Mouse (Mus musculus) ZHBTc4 (cell line): Measurements from ENCODE around the gene Cbx4.
A peak's percentile ranks its signal among the peaks of the same experiment; 100 is the strongest.

ENCODE experiments used
- DNase-seq: peaks from one replicate; pipeline ENCODE4 v3.0.0-alpha.2; 2011; ENCODE audit warnings: low read depth, low spot score

The Cbx4 gene

DNA sequence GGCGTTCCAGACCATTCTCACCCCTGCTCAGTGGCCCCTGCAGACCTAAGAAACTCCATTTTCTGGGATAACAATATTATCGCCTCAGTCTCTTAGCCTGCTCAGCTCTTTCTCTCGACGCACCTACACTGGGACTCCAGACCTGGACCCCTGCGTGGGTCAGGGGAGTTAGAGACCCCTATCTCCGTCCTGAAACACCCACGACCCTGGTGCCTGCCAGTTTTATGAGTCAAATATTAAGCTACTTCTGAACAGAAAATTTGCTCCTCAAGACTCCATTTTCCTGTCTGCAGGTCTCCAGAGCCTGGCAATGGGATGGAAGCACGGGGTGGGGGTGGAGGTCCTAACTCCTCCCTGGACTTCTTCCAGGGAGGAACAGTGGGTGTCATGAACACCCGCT lies 28.7 kb downstream of the Cbx4 start:
- no peak for DNase-seq

DNA sequence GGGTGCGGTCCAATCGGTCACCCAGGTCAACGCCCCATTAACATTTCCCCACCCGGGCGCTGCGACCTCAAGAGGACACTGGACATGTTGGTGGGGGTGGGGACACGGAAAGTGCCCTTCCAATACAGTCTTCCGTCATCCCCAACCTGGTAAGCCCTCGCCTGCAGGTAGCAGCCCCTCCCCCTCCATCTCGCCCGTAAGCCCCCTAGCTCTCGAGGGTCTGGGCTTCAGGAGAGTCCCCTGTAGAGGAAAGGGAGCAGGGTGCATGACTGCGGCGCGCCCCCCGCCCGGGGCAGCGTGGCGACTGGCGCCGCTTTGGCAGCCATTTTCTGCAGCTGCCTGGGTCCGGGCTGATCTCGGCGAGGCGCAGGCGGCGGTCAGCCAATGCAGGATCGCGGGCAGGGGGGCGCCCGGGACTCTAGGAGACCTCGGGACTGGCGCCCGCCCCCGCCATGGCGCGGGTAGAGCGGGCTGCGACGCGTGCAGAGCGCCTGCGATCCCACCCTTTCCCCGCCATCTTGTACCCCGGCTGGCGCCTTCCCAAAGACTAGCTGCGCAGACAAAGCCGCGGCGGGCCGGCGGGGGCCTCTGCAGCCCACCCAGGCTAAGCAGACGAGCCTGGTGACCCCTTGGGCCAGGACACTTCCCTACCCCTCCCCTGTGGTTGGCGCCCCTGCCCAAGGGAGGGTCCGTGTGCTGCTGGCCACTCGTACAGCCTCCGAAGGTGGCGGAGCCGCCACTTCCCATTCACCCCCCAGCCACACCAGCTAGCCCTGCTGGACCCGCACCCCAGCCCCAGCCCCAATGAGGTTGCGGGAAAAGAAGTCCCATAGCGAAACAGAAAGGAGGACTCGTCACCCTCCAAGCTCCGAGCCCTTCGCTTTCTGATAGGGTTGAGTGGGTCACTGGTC lies 29.5 kb downstream of the Cbx4 start:
- DNase-seq: peak; percentile 62

DNA sequence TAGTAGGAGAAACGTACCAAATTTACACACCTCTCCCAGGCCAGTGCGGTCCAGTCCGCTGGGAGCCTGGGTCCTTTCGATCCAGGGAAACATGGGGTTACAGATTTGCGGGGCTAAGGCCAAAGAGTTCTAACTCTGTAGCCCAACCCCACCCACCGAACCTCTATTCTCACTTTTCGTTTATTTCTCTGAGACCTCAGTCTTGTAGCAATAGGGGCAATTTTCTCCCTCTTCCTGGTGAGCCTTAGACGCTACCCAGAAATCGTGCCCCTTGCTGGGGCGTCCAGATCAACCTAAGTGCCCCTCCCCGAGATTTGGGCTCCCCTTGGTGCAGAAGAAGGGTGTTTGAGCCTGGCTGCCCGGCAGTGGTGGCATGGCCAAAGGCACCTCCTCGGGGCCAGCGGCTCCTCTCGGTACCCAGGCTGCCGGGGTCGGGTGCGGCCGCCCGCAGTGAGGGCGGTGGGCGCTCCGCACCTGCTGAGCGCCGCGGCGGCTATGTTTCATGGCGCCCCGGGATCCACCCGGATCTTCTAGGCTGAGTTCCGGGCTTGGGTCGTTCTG lies 30.4 kb downstream of the Cbx4 start:
- no peak for DNase-seq

DNA sequence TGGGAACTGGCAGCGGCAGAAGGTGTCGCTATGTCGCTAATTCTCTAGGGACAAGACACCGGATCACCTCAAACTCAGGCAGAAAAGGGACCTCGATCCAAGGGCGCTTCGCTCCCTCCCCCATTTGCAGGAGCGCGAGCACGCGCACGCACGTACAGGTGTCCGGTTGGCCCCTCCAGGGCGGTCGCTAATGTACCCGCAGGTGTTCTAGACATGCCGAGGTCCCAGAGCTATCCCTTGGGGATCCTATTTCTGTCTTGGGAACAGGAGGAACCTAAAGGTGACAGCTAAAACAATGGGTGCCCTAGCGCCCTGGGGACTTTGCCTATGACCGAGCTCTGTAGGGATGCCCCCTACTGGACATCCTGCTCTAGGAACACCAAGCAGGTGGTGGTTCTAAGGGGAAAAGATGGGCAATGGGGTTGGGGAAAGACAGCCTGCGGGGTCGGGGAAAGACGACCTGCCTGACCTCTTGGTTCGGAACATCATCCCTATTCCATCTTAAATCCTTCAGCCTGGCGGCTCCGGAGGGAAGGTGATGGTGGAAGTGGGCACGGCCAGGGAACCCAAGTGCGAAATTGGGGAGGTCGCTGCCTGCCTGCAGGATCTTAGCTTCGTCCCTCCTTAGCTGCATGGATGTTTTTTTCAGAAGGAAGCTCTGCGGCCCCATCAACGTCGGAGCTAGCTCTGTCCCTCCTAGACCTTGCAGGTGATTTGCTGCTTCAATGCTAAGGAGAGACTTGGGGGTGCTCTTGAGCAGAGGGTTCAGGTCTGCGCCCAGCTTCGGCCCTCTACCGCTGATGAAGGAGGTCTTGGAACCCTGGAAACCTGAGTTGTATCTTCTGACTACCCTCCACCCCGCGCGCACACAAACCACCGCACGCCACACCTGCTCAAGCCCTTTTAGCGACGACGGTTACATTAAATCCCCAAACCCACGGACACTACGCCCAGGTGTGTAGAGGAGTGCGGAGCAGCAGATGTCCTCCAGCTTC lies 31.4 kb downstream of the Cbx4 start:
- peak; percentile 63 for DNase-seq

DNA sequence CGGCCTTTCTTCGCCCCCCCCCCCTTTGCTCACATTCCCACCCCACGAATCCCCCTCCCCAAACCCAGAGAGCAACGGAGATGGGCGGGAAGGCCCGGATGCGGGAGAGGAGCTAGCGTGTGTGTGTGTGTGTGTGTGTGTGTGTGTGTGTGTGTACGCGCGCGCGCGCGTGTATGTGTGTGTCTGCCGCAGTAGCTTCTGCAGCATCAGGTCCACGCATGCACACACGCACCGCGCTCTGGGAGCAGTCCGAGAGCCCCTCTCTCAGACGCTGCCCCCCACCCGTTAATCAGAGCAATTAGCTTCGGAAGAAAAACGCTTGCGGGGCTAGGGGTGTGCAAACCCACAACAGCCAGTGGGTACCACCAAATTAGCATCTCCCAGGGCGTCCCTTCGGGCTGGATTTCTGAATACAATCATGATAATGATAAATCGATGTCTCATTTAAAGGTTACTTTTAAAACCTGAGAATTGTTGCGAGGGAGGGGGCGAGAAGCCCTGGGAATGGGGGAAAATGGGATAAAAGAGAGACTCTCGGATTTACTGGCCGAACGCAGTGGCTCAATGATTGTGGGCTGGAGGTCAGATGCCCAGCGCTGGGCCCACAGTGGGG lies 32.2 kb downstream of the Cbx4 start:
- DNase-seq: peak; percentile 36

DNA sequence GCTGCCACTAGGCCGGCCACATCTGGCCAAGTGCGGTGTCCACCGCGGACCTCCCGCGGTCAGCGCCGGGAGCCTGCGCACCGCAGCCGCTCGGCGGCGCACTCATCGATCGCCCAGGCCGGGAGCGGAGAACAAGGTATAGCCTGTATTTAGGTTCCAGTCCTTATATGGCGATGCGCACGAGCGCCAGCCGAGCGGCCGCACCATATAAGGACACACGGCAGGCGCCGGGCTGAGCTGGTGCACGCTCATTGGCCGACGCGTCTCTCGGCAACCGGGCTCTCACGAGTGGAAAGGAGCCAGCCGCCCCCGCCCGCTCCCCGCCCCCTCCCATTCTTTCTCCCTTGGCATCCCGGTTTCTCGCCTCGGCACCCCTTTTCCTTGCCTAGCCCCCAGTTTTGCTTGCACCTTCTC lies 32.8 kb downstream of the Cbx4 start:
- peak; percentile 96 for DNase-seq

DNA sequence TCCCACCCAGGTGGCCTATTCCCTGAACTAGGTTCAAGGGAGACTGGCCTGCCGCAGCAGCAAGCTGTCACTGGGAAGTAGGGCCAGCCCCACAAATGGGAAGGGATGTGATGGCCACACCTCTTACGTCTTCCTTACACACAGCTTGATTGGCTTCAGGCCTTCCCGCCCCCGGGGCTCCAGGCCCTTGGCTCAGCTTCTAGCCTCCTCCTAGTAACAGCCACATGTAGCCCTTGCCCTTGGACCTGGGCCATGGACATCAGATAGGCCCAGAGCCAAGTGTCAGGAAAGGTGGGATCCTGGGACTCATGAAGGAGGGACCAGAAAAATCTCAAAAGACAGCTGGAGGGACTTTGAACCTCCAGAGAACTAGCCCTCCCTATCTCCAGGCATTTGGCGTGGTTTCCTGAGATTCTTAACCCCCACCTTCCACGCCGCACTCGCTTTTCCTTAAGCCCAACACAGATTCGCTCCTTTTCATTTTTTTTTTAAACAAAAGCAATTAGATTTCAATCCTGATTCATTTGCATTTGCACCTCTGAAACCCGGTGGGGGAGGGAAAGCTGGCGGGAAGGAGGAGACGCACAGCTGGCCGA lies 33.3 kb downstream of the Cbx4 start:
- DNase-seq: peak; percentile 77

DNA sequence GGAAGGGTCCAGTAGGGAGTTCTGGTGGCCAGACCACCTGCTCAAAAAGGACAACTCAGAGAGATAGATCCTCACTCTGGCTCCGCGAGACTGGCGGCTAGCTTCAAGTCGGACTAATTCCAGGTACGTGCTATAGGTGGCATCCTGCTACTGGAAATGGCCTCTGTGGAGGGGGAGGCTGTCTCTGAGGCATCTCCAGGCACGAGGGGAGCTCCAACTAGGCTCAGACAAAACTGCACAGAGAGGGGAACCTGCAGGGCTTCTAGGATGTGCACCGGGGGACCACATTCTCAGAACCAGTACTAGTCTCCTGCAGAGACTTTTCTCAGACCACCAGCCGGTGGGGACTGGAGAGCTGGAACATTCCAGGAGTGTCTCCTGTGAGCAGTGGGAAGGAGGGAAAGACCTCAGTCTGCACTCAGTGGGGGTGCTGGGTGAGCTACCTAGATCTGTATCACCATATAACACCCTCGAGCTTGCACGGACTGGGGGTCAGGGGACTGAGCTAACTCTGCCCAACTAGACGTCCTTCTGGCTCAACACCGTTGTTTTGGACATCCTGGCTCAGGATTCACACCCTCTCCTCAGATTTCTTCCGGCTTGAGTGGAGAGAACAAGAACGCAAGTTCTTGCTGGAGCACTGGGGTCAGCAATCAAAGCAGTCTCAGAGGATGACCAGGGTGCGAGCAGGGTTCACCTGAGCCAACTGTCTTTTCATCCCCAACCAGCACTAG lies 33.9 kb downstream of the Cbx4 start:
- no peak for DNase-seq

DNA sequence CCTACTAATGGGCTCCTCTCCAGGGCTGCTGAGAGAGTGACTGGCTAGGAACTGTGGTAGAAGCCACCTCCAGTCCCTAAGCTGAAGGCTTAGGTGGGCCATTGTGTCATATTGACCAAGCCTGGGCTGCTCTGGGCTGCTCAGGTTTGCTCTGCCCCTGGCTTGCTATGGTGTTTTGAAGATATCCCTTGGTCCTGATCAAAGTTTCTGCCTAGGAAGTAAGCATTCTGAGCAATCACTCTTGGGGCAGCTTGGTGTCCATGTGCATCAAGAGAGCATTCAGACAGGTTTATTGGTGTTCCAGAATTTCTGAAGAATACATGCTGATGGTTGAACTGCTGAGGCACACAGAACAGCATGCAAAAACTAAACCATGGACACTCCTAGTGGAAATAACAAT lies 34.6 kb downstream of the Cbx4 start:
- no peak for DNase-seq

DNA sequence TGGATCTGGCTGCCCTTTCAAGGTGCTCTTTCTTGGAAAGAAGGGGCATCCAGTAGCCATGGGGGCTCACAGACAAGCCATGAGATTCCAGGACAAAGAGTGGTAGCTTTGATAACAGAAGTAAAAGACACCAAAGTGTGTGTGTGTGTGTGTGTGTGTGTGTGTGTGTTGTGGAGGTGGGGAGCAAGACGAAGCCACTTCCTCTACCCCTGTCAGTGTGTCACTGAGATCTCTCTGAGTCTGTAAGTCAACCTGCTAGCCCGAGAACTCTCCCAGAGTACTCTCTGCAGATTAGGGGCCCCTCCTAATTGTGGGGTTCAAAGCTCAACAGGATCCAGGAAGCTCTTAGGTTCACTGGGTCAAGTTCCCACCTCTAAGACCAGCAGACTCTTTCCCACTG lies 35.7 kb downstream of the Cbx4 start:
- DNase-seq: no peak

DNA sequence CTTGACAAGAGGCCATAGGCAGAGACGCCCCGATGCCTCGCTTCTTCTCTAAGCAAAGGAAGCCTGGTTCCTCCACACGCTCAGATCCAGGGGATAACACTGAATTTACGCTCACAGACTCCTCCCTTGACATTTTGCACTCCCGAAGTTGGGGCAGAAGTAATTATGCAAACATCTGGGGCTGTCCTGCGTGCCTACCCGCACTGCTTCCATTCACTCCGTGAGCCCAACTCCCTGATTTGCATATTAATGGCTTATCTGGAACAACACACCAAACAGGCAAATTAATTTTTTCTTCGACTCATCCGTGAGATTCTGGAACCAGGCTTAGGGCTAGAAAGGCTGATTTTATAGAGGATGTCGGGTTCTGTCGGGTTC lies 37.9 kb downstream of the Cbx4 start:
- peak; percentile 50 for DNase-seq

DNA sequence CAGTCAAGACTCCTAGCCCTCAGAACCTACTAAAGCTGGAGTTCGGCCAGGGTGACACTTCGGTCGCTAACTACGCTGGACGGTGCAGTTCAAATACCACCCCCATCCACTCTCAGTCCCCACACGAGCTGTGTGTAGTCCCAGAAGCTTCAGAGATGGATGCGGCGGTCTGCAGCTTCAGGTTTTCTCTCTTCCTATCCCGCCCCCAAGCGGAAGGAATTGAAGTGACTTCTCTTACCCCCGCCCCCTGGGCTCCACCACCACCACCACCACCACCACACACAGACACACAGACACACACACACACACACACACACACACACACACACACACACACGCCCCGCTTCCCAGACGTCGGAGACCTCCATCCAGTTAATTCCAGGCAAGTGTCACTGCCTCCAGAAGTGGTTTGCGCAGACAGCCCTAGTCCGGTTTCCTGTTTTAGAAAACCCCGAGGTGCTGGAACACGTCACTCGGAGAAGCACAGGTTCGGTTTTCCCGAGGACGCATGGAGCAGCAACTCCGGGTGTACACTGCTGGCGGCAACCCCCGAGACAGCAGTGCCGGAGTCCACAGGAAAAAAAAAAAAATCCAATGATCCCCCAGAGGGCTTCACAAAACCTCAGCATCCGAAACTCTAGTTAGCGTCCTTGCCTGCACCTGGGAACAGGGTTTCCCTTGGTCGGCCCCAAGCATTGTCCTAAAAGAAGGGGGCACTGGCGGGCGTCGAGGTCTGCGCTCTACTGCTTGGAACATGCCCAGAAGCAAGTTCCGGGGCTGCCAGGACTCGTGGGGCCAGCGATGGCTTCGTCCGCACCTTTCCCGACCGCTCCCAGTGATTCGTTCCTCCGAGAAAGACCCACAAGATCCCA lies 38.5 kb downstream of the Cbx4 start:
- peak; percentile 75 for DNase-seq

DNA sequence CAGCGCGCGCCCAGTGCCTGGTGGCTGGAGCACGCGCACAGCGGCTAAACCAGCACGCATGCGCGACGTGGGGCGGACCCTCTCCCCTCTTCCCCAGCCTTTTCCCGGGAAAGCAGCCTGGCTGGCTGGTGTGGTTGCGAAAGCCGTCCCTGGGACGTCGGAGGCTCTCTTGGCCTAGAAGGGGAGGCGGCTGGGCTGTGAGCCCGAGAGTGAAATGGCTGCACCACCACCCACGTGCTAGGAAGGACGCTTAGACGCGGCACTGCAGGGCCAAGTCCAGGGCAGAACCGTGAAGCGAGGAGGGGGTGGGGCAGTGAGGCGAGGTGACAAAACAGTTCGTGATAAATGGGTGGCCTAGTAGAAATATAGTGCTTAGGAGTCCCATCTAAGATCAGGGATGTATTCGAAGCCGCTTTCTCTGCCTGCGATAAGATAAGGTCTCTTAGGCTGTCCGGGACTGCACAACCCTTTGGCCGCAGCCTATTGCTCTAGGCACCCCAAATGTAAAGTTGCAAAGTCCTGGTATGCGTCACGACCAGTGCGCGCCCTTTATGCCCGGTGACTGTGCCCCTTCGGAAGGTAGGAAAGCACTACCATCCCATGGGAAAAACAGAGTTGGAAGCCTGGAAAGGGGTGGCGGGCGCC lies 39.3 kb downstream of the Cbx4 start:
- DNase-seq: peak; percentile 70

DNA sequence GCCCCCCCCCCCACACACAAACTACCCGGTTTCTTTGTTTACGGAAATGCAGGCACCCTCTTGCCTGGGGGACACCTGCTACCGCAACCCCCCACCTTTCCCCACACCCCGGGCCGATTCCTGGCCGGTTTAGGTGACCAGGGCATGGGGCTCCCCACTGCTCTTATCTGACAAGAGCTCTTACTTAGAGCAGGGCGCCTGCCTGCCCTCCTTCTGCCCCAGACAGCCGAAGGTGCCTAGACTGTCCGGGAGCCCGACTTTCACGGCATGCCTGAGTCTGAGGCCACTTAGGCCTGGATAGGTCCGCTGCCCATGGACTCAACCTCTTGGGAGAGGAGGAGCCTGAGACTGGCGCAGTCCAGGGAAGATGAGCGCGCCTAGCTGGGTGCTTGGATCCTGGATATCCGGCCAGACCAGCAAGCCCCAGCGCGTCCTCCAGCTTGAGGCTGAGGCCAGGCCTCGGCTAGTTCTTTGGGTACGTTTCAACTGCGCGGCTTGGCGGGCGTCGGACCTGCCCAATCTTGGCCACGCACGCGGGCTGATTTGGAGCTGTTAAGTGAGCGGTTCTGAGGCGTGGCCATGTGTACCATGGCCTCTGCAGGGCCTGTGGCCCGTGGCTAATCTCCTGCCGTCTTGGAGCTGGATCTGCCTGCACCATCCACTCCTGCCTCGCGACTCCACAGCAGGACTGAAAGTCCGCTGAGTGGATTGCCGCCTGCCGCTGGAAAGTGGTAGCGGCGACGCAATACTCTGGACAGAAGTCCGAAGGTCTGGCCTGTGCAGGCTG lies 41.3 kb downstream of the Cbx4 start:
- peak; percentile 44 for DNase-seq

DNA sequence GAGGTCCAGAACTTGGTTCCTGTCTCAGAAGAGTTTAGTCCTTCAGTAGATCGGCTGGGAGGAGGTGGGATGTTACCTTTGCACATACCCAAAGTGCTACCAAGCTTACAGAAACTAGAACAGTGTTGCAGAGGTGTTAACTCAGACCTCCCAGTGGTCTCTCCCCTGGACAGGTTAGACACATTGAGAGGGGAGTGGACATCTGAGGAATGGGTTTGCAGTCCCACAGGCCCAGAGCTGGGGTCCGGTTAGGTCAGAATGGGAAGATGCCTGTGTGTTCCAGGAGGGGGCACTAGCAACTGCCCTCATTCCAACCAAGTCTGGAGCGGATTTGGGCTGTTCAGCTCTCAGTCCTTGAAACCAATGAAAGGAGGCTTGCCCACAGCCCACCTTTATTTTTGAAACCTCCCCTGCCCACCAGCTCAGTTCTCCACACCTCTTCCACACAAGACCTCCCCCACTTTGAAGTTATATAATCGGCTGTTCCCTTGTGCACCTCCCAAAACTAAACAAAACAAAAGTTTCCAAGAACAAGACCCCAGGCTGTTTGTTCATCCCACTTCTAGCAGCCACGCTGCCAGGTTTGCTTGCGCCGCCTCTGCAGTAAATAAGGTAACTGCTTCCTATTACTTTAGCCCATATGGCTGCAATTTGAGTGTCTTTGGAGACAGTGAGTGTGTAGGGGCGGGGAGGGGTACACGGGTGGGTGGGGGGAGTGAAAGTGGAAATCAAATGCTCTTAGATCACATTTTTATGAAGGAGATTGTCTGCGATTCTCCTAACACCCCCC lies 42.1 kb downstream of the Cbx4 start:
- peak; percentile 65 for DNase-seq

DNA sequence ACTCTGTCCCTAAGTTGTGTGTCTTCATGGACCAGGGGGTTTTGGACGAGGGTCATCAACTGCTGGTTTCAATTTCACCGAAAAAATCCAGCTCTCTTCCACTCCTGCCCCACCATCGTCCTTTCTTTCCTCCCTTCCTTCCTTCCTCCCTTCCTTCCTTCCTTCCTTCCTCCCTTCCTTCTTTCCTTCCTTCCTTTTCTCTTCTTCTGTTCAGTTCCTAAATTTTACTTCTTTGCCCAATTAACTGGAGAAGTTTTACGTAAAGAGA lies 42.8 kb downstream of the Cbx4 start:
- no peak for DNase-seq

DNA sequence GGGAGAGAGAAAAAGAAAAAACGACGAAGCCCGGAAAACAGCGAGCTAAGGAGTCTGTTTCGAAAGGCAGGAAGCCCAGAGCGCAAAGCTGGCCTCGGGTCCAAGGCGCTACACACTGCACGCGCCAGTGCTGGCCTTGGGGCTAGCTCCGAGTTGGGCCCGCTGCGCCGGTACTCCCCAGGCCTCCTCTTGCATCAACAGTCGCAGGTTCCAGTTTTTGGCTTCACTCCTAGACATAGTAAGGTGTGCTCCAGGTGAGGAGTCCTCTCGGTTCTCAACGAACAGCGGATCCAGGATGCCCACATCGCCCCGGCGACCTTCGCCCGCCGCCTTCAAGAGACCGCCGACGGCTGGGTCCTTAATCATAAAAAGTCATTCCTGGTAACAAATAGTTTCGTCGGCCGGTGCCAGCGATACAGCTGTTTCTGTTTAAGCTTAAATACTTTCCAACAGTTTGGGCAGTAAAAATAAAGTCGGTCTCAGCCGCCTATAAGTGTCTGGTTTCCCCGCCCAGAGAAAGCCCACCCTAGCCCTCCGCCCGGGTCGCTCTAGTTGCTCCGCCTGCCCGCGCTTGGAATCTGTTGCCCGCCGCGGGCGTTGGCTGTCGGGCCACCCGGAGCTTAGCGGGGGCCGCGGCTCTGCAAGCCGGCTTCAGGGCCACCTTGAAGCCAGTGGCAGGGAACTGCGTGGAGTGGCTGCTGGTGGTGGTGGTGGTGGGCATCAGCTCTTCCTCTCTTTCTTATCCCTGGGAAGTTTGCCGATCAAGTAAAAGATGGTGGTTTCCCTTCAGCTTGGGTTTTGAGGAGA lies 43.4 kb downstream of the Cbx4 start:
- DNase-seq: peak; percentile 48
